Mouse (Mus musculus) WW6 (cell line): ENCODE measurements at regions not wholly inside any gene's neighbourhood (a gene's known extent, or its start where the extent isn't known, plus 50 kb on each side); places are given as distances from the start of the nearest gene placed in this dataset.

Experiments
- DNase-seq: peaks from one replicate; pipeline ENCODE4 v3.0.0-alpha.2; 2013; ENCODE audit warnings: low read depth, low spot score

GRCm38 (mm10) chr3:143806940-143807339 is 398.1 kb downstream of the Lmo4 start:
- no peak for DNase-seq

GRCm38 (mm10) chr3:143797850-143798249 is 407.2 kb downstream of the Lmo4 start:
- DNase-seq: no peak

GRCm38 (mm10) chr3:143790905-143791304 is 414.1 kb downstream of the Lmo4 start:
- no peak for DNase-seq

GRCm38 (mm10) chr3:143789932-143790570 is 415.0 kb downstream of the Lmo4 start:
- no peak for DNase-seq

GRCm38 (mm10) chr3:143786889-143787288 is 418.1 kb downstream of the Lmo4 start:
- no peak for DNase-seq

- no peak for DNase-seq
Measured at GRCm38 (mm10) chr3:143784353-143784791, 420.6 kb downstream of the Lmo4 start.

- DNase-seq: no peak
Measured at GRCm38 (mm10) chr3:143778161-143778560, 426.9 kb downstream of the Lmo4 start.

- no peak for DNase-seq
Measured at GRCm38 (mm10) chr3:143759337-143759736, 445.7 kb downstream of the Lmo4 start.

GRCm38 (mm10) chr3:143753197-143753596 is 451.8 kb downstream of the Lmo4 start:
- no peak for DNase-seq

GRCm38 (mm10) chr3:143752660-143753059 is 452.4 kb downstream of the Lmo4 start:
- DNase-seq: no peak

GRCm38 (mm10) chr3:143750128-143750527 is 454.9 kb downstream of the Lmo4 start:
- no peak for DNase-seq

- DNase-seq: no peak
Measured at GRCm38 (mm10) chr3:143743649-143744048, 461.4 kb downstream of the Lmo4 start.

GRCm38 (mm10) chr3:143742786-143743571 is 462.0 kb downstream of the Lmo4 start:
- no peak for DNase-seq

- DNase-seq: no peak
Measured at GRCm38 (mm10) chr3:143738676-143739075, 466.3 kb downstream of the Lmo4 start.

- DNase-seq: no peak
Measured at GRCm38 (mm10) chr3:143737844-143738243, 467.2 kb downstream of the Lmo4 start.

- no peak for DNase-seq
Measured at GRCm38 (mm10) chr3:143736651-143737398, 468.2 kb downstream of the Lmo4 start.

GRCm38 (mm10) chr3:143734791-143735190 is 470.2 kb downstream of the Lmo4 start:
- no peak for DNase-seq

GRCm38 (mm10) chr3:143732966-143733725 is 471.9 kb downstream of the Lmo4 start:
- DNase-seq: no peak

GRCm38 (mm10) chr3:143729473-143730076 is 475.4 kb downstream of the Lmo4 start:
- no peak for DNase-seq

GRCm38 (mm10) chr3:143722571-143722970 is 482.4 kb downstream of the Lmo4 start:
- no peak for DNase-seq

- no peak for DNase-seq
Measured at GRCm38 (mm10) chr3:143722082-143722481, 482.9 kb downstream of the Lmo4 start.
